Mouse (Mus musculus) embryonic facial prominence, embryonic 12.5 days (tissue): Measurements from ENCODE around the gene Ring1. TPM values are rescaled to one million over a fixed set of nuclear protein-coding genes. Genes with fewer than 3 reads are reported as not detected.
"Not testable (repeated sequence)": the region's sequence is repeated elsewhere in the genome, so short reads cannot be mapped to it uniquely, and the experiment has no call there.

Experiments used
- ATAC-seq: fragments of 200-750 bp; cut with Nextera tagmentation; 2 replicates; pipeline ENCODE4 v1.8.0; 2017; ENCODE audit not compliant: insufficient number of reproducible peaks, insufficient read depth, low FRiP score, low TSS enrichment
- H3K27ac ChIP-seq: fragments of 300-500 bp; sonication (generic); 2 replicates; pipeline ENCODE4 v1.5.1; 2016; ENCODE audit warnings: mild to moderate bottlenecking
- H3K27me3 ChIP-seq: fragments of 300-500 bp; sonication (generic); 2 replicates; pipeline ENCODE4 v1.6.1; 2016; ENCODE audit warnings: mild to moderate bottlenecking, moderate library complexity
- H3K36me3 ChIP-seq: fragments of 300-500 bp; sonication (generic); 2 replicates; pipeline ENCODE4 v1.6.1; 2016; ENCODE audit warnings: mild to moderate bottlenecking
- H3K4me1 ChIP-seq: fragments of 300-500 bp; sonication (generic); 2 replicates; pipeline ENCODE4 v1.6.1; 2016
- H3K4me2 ChIP-seq: fragments of 300-500 bp; sonication (generic); replicated peaks from 2 replicates; pipeline ENCODE4 v1.6.1; 2016; ENCODE audit warnings: mild to moderate bottlenecking, moderate library complexity
- H3K4me3 ChIP-seq: fragments of 300-500 bp; sonication (generic); 2 replicates; pipeline ENCODE4 v1.5.1; 2016; ENCODE audit warnings: mild to moderate bottlenecking
- H3K9ac ChIP-seq: fragments of 300-500 bp; sonication (generic); 2 replicates; pipeline ENCODE4 v1.6.1; 2016; ENCODE audit warnings: mild to moderate bottlenecking, moderate library complexity
- H3K9me3 ChIP-seq: fragments of 300-500 bp; sonication (generic); 2 replicates; pipeline ENCODE4 v1.6.1; 2016; ENCODE audit warnings: mild to moderate bottlenecking, moderate library complexity
- WGBS: fragments of 180-500 bp; shearing (Covaris S2); methylation state at CpG from one replicate; pipeline ENCODE4 v1.1.7; 2016; 5-methylcytosine and 5-hydroxymethylcytosine counted together
- polyA plus RNA-seq: library from polyadenylated mRNA; unstranded; fragments of >200 nt; fragmentation: Nextera tagmentation; extraction: Ambion mirVana; gene quantifications from 2 replicates; pipeline ENCODE4 v1.2.1, GENCODE M21; 2016

Ring1 gene
- polyA plus RNA-seq, 1 experiment from 2014 or later: 27.2 TPM

- WGBS: 49% methylated on average over 2 of the region's 2 CpGs
- H3K27me3 ChIP-seq: peaks cover 13% of the 10 kb centered on the region
- H3K9me3 ChIP-seq: no peaks in the 10 kb centered on the region
- no peak overlapping the region for H3K27ac ChIP-seq
- no peak for ATAC-seq
- H3K36me3 ChIP-seq: no peaks in the 10 kb centered on the region
- H3K4me2 ChIP-seq: no peak overlapping the region
- H3K9ac ChIP-seq: no peak overlapping the region
- H3K4me3 ChIP-seq: no peak overlapping the region
- H3K4me1 ChIP-seq: no peaks in the 10 kb centered on the region
Measured at GRCm38 (mm10) chr17:34006570-34006969, 17.9 kb downstream of the Ring1 start.

- H3K9ac ChIP-seq: no peak overlapping the region
- H3K4me1 ChIP-seq: peaks cover 9% of the 10 kb centered on the region; the same call in 1 of the 2 replicates
- H3K27ac ChIP-seq: no peak overlapping the region
- no peaks in the 10 kb centered on the region for H3K9me3 ChIP-seq
- H3K27me3 ChIP-seq: peaks cover 44% of the 10 kb centered on the region
- H3K4me2 ChIP-seq: no peak overlapping the region
- WGBS: 2% methylated on average over 5 of the region's 5 CpGs
- ATAC-seq: no peak
- no peak overlapping the region for H3K4me3 ChIP-seq
- H3K36me3 ChIP-seq: no peaks in the 10 kb centered on the region
Measured at GRCm38 (mm10) chr17:34003426-34003825, 21.1 kb downstream of the Ring1 start.

- WGBS: 55% methylated on average over 2 of the region's 2 CpGs
- H3K4me2 ChIP-seq, H3K27ac ChIP-seq, H3K9me3 ChIP-seq, ATAC-seq, H3K36me3 ChIP-seq, H3K9ac ChIP-seq, H3K4me1 ChIP-seq: not testable (repeated sequence)
- H3K27me3 ChIP-seq: peaks cover 58% of the 10 kb centered on the region
- H3K4me3 ChIP-seq: peak overlapping the region; percentile 47; the same call in 1 of the 2 replicates
Measured at GRCm38 (mm10) chr17:34000796-34001195, 23.7 kb downstream of the Ring1 start.

- Histone ChIP-seq H3K36me3 (no peaks in the 10 kb centered on the region), H3K9me3 (no peaks in the 10 kb centered on the region), H3K4me3 (peak within 1 kb of the TSS; percentile 47), H3K9ac (peak within 1 kb of the TSS; percentile 39), H3K4me1 (peaks cover 9% of the 10 kb centered on the region; the same call in 1 of the 2 replicates), H3K4me2 (peak within 1 kb of the TSS; percentile 92), H3K27me3 (peaks cover 54% of the 10 kb centered on the region), H3K27ac (no peak within 1 kb of the TSS)
- ATAC-seq: peak; percentile 72; the same call in 1 of the 2 replicates
- 1% methylated on average over 30 of the region's 30 CpGs for WGBS
Measured at GRCm38 (mm10) chr17:34000150-34000537, 24.3 kb downstream of the Ring1 start, which contains the start of gene H2-K1. H2-K1 (minus strand) TSS chr17:34000347.

- Histone ChIP-seq H3K36me3 (no peaks in the 10 kb centered on the region), H3K9me3 (no peaks in the 10 kb centered on the region), H3K9ac (peak overlapping the region; percentile 39), H3K4me3 (peak overlapping the region; percentile 47), H3K4me2 (peak overlapping the region; percentile 92), H3K4me1 (peaks cover 9% of the 10 kb centered on the region; the same call in 1 of the 2 replicates), H3K27ac (no peak overlapping the region), H3K27me3 (peaks cover 54% of the 10 kb centered on the region)
- WGBS: 3% methylated on average over 87 of the region's 87 CpGs
- no peak for ATAC-seq
Measured at GRCm38 (mm10) chr17:33999341-34000149, 24.9 kb downstream of the Ring1 start.

GRCm38 (mm10) chr17:33998697-33999096, 25.8 kb downstream of the Ring1 start:
- WGBS: 53% methylated on average over 5 of the region's 5 CpGs
- not testable (repeated sequence) for H3K4me1 ChIP-seq, H3K9me3 ChIP-seq, H3K36me3 ChIP-seq, H3K4me2 ChIP-seq, H3K9ac ChIP-seq, H3K4me3 ChIP-seq, H3K27ac ChIP-seq, ATAC-seq
- peaks cover 54% of the 10 kb centered on the region for H3K27me3 ChIP-seq

- not testable (repeated sequence) for H3K4me1 ChIP-seq, H3K9ac ChIP-seq, H3K9me3 ChIP-seq, H3K4me3 ChIP-seq, ATAC-seq, H3K4me2 ChIP-seq, H3K27ac ChIP-seq, H3K36me3 ChIP-seq
- 86% methylated on average over 2 of the region's 2 CpGs for WGBS
- peaks cover 49% of the 10 kb centered on the region for H3K27me3 ChIP-seq
Measured at GRCm38 (mm10) chr17:33997025-33997424, 27.5 kb downstream of the Ring1 start.

- H3K4me1 ChIP-seq: peaks cover 9% of the 10 kb centered on the region; the same call in 1 of the 2 replicates
- H3K27me3 ChIP-seq: peaks cover 36% of the 10 kb centered on the region
- ATAC-seq: no peak
- H3K9me3 ChIP-seq: no peaks in the 10 kb centered on the region
- H3K36me3 ChIP-seq: no peaks in the 10 kb centered on the region
- H3K27ac ChIP-seq: no peak overlapping the region
- no peak overlapping the region for H3K4me2 ChIP-seq
- no peak overlapping the region for H3K4me3 ChIP-seq
- H3K9ac ChIP-seq: no peak overlapping the region
- WGBS: 63% methylated on average over 3 of the region's 3 CpGs
Measured at GRCm38 (mm10) chr17:33995651-33996050, 28.8 kb downstream of the Ring1 start.

- H3K9ac ChIP-seq: no peak overlapping the region
- no peak overlapping the region for H3K4me3 ChIP-seq
- no peak overlapping the region for H3K27ac ChIP-seq
- no peak for ATAC-seq
- no peaks in the 10 kb centered on the region for H3K36me3 ChIP-seq
- H3K9me3 ChIP-seq: no peaks in the 10 kb centered on the region
- H3K27me3 ChIP-seq: peaks cover 29% of the 10 kb centered on the region
- no peak overlapping the region for H3K4me2 ChIP-seq
- 81% methylated on average over 8 of the region's 8 CpGs for WGBS
- peaks cover 7% of the 10 kb centered on the region; the same call in 1 of the 2 replicates for H3K4me1 ChIP-seq
Measured at GRCm38 (mm10) chr17:33994959-33995358, 29.5 kb downstream of the Ring1 start.

- H3K4me1 ChIP-seq: no peaks in the 10 kb centered on the region
- peaks cover 4% of the 10 kb centered on the region; the same call in 1 of the 2 replicates for H3K27me3 ChIP-seq
- no peak overlapping the region for H3K4me3 ChIP-seq
- no peak overlapping the region for H3K9ac ChIP-seq
- no peak for ATAC-seq
- no peaks in the 10 kb centered on the region for H3K36me3 ChIP-seq
- H3K9me3 ChIP-seq: no peaks in the 10 kb centered on the region
- WGBS: 32% methylated on average over 10 of the region's 10 CpGs
- H3K4me2 ChIP-seq: no peak overlapping the region
- H3K27ac ChIP-seq: no peak overlapping the region
Measured at GRCm38 (mm10) chr17:33991788-33992664, 32.5 kb downstream of the Ring1 start.

GRCm38 (mm10) chr17:33982136-33982535, 42.3 kb downstream of the Ring1 start:
- peaks cover 35% of the 10 kb centered on the region for H3K27me3 ChIP-seq
- not testable (repeated sequence) for H3K9ac ChIP-seq, H3K4me1 ChIP-seq, H3K27ac ChIP-seq, ATAC-seq, H3K36me3 ChIP-seq, H3K9me3 ChIP-seq
- H3K4me3 ChIP-seq: peak overlapping the region; percentile 48
- peak overlapping the region; percentile 53 for H3K4me2 ChIP-seq
- WGBS: 13% methylated on average over 8 of the region's 8 CpGs
